Mouse (Mus musculus): ENCODE results near the gene Rrp15.

The Rrp15 gene

DNA sequence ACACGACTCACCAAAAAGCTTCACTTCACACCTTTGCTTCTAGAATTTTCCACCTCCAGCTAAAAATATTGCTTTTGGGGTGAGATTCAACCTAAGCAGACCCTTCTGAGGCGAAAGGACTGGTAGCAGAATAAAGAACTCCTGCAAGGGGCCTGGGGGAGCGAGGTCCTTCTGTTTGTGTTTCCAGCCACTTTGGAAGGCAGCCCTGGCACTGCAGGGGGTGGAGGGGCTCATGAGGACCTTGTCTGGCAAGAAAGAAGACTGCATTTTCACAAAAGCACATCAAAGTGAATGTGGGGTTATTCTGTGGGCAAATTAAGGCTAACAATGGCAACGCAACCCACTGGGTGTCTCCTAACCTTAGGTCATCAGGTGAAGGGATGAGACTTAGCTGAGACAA is 76.0 kb downstream of the Rrp15 start:
- DNase-seq (ENCODE audit: low spot score in 2 of 2) = no peak

All from spleen, postnatal 14 days (tissue).